Mouse (Mus musculus) splenic B cell, adult 2 months (primary cell): ENCODE data around the gene Ciapin1.
"Not testable (repeated sequence)": the region's sequence is repeated elsewhere in the genome, so short reads cannot be mapped to it uniquely, and the experiment has no call there.

Experiments
- DNase-seq: peaks from one replicate; pipeline ENCODE4 v3.0.0-alpha.2; 2011; ENCODE audit warnings: low read depth, low spot score
- H3K27me3 ChIP-seq: 2 replicates; pipeline ENCODE4 v1.6.1; 2012; ENCODE audit warnings: mild to moderate bottlenecking, low read length, moderate library complexity, mixed read lengths; ENCODE audit not compliant: control insufficient read depth, poor library complexity, insufficient read depth, severe bottlenecking
- H3K36me3 ChIP-seq: 2 replicates; pipeline ENCODE4 v1.6.1; 2012; ENCODE audit warnings: mild to moderate bottlenecking, low read length, moderate library complexity, mixed read lengths; ENCODE audit not compliant: control insufficient read depth, poor library complexity, insufficient read depth, severe bottlenecking

The Ciapin1 gene

GRCm38 (mm10) chr8:94865292-94865691 is 27.1 kb upstream of the Ciapin1 start:
- no peaks in the 10 kb centered on the region for H3K27me3 ChIP-seq
- peaks cover 5% of the 10 kb centered on the region; the same call in 1 of the 2 replicates for H3K36me3 ChIP-seq
- no peak for DNase-seq

- H3K36me3 ChIP-seq: peaks cover 5% of the 10 kb centered on the region; the same call in 1 of the 2 replicates
- no peaks in the 10 kb centered on the region for H3K27me3 ChIP-seq
- no peak for DNase-seq
These were observed 25.9 kb upstream of the Ciapin1 start for GRCm38 (mm10) chr8:94863897-94864673.

GRCm38 (mm10) chr8:94862487-94863220 is 24.5 kb upstream of the Ciapin1 start:
- no peaks in the 10 kb centered on the region for H3K27me3 ChIP-seq
- DNase-seq: no peak
- peaks cover 5% of the 10 kb centered on the region; the same call in 1 of the 2 replicates for H3K36me3 ChIP-seq

- Histone ChIP-seq H3K27me3 (no peaks in the 10 kb centered on the region), H3K36me3 (peaks cover 5% of the 10 kb centered on the region; the same call in 1 of the 2 replicates)
- DNase-seq: peak; percentile 81
These were observed 23.3 kb upstream of the Ciapin1 start for GRCm38 (mm10) chr8:94861352-94861910.

GRCm38 (mm10) chr8:94857346-94858173 is 19.4 kb upstream of the Ciapin1 start, which contains the start of gene Polr2c:
Gene Polr2c (plus strand): TSS chr8:94857450.
- DNase-seq: peak; percentile 91
- Histone ChIP-seq H3K36me3 (0 out of 2 replicates have a peak, but pooled peaks cover 2% of the 10 kb centered on the region), H3K27me3 (no peaks in the 10 kb centered on the region)

GRCm38 (mm10) chr8:94857011-94857345 is 18.8 kb upstream of the Ciapin1 start:
- no peak for DNase-seq
- H3K36me3 ChIP-seq: no peaks in the 10 kb centered on the region
- no peaks in the 10 kb centered on the region for H3K27me3 ChIP-seq

- not testable (repeated sequence) for DNase-seq, H3K36me3 ChIP-seq, H3K27me3 ChIP-seq
These were observed 16.6 kb upstream of the Ciapin1 start for GRCm38 (mm10) chr8:94854761-94855160.

- no peaks in the 10 kb centered on the region for H3K27me3 ChIP-seq
- no peak for DNase-seq
- H3K36me3 ChIP-seq: peaks cover 7% of the 10 kb centered on the region; the same call in 1 of the 2 replicates
These were observed 11.9 kb upstream of the Ciapin1 start for GRCm38 (mm10) chr8:94850049-94850448.

GRCm38 (mm10) chr8:94841183-94841582 is 3.0 kb upstream of the Ciapin1 start:
- DNase-seq: no peak
- no peaks in the 10 kb centered on the region for H3K27me3 ChIP-seq
- H3K36me3 ChIP-seq: peaks cover 2% of the 10 kb centered on the region

- peak; percentile 62 for DNase-seq
- H3K36me3 ChIP-seq: no peaks in the 10 kb centered on the region
These were observed 442 bp upstream of the Ciapin1 start for GRCm38 (mm10) chr8:94838600-94838999.

GRCm38 (mm10) chr8:94836456-94837240 is 1.5 kb downstream of the Ciapin1 start:
- DNase-seq: no peak
- H3K27me3 ChIP-seq: no peaks in the 10 kb centered on the region
- no peaks in the 10 kb centered on the region for H3K36me3 ChIP-seq

More at GRCm38 (mm10) chr8:94838600-94838999, 442 bp upstream of the Ciapin1 start:
- no peaks in the 10 kb centered on the region for H3K27me3 ChIP-seq

GRCm38 (mm10) chr8:94835751-94836150 is 2.4 kb downstream of the Ciapin1 start:
- not testable (repeated sequence) for H3K27me3 ChIP-seq, H3K36me3 ChIP-seq, DNase-seq

- H3K36me3 ChIP-seq, DNase-seq: not testable (repeated sequence)
These were observed 4.2 kb downstream of the Ciapin1 start for GRCm38 (mm10) chr8:94833901-94834405.

More at GRCm38 (mm10) chr8:94833901-94834405, 4.2 kb downstream of the Ciapin1 start:
- H3K27me3 ChIP-seq: not testable (repeated sequence)
